Mouse (Mus musculus) forebrain, embryonic 14.5 days (tissue): ENCODE data around the gene Mab21l3. TPM values are rescaled to one million over a fixed set of nuclear protein-coding genes. Genes with fewer than 3 reads are reported as not detected.

Source experiments
- ATAC-seq: fragments of 200-750 bp; cut with Nextera tagmentation; 2 replicates; pipeline ENCODE4 v1.8.0; 2017; ENCODE audit warnings: mild to moderate bottlenecking, moderate library complexity
- DNase-seq: peaks from one replicate; pipeline ENCODE4 v3.0.0-alpha.2; 2015; ENCODE audit warnings: low spot score
- H3K27ac ChIP-seq: fragments of 300-500 bp; sonication (generic); 2 replicates; pipeline ENCODE4 v1.5.1; 2014; ENCODE audit warnings: low read depth, mild to moderate bottlenecking, control low read depth, low read length, moderate library complexity
- H3K27me3 ChIP-seq: fragments of 300-500 bp; sonication (generic); replicated peaks from 2 replicates; pipeline ENCODE4 v1.6.1; 2014; ENCODE audit warnings: low read length, control low read depth, mixed read lengths; ENCODE audit not compliant: control insufficient read depth, insufficient read depth
- H3K36me3 ChIP-seq: fragments of 300-500 bp; sonication (generic); 2 replicates; pipeline ENCODE4 v1.6.1; 2014; ENCODE audit warnings: low read length, control low read depth; ENCODE audit not compliant: control insufficient read depth, insufficient read depth
- H3K4me1 ChIP-seq: fragments of 300-500 bp; sonication (generic); 2 replicates; pipeline ENCODE4 v1.6.1; 2014; ENCODE audit warnings: antibody characterized with exemption, low read length, control low read depth; ENCODE audit not compliant: control insufficient read depth, insufficient read depth
- H3K4me2 ChIP-seq: fragments of 300-500 bp; sonication (generic); 2 replicates; pipeline ENCODE4 v1.6.1; 2014; ENCODE audit warnings: mild to moderate bottlenecking, control low read depth, low read length
- H3K4me3 ChIP-seq: fragments of 300-500 bp; sonication (generic); 2 replicates; pipeline ENCODE4 v1.5.1; 2014; ENCODE audit warnings: low read depth, low read length, control low read depth
- H3K9ac ChIP-seq: fragments of 300-500 bp; sonication (generic); 2 replicates; pipeline ENCODE4 v1.6.1; 2014; ENCODE audit warnings: mild to moderate bottlenecking, low read length, control low read depth, moderate library complexity
- H3K9me3 ChIP-seq: fragments of 300-500 bp; sonication (generic); replicated peaks from 2 replicates; pipeline ENCODE4 v1.6.1; 2016; ENCODE audit warnings: low read length, control low read depth, mixed read lengths; ENCODE audit not compliant: control insufficient read depth
- WGBS: fragments of 180-500 bp; shearing (Covaris S2); extraction: QIAGEN DNeasy Blood & Tissue Kit; methylation state at CpG from one replicate; pipeline ENCODE4 v1.1.7; 2014; 5-methylcytosine and 5-hydroxymethylcytosine counted together
- polyA plus RNA-seq: library from polyadenylated mRNA; unstranded; fragments of >200 nt; fragmentation: Nextera tagmentation; extraction: Ambion mirVana; gene quantifications from 2 replicates; pipeline ENCODE4 v1.2.1, GENCODE M21; 2014

Mab21l3 gene
- polyA plus RNA-seq, 1 experiment from 2014 or later = 0.42 TPM

DNA sequence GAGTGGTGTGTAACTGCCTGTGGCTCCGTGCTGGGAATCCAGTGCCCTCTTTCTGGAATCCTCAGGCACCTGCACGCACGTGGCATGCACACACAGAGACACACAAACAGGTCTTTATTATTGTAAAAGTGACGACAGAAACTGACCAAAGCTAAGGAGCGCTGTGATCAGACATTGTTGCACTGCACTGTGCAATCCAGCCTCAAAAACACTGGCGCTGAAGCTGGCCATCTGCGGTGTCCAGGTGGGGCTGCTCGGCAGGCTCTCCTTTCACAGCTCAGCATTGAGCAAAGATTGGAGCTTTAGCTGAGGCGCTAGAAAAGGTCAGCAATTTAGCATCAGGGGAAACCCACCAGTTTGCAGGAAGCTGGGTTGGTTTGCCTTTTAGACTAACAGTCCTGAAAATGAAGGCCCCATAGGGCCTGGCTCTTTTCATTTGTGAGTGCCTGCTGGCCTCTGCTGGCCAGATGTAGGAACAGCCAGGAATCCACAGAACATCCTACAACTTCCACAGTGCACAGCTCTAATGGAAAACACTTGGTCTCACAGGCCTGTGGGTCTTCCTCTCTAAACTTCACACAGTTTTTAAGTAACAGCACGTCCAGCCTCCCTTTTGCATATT is 36.3 kb downstream of the Mab21l3 start:
- 61% methylated on average over 10 of the region's 10 CpGs for WGBS
- H3K4me2 ChIP-seq = no peak overlapping the region
- ATAC-seq = peak; percentile 90
- H3K27ac ChIP-seq = no peak overlapping the region
- H3K36me3 ChIP-seq = no peaks in the 10 kb centered on the region
- no peaks in the 10 kb centered on the region for H3K9me3 ChIP-seq
- H3K9ac ChIP-seq = no peak overlapping the region
- DNase-seq = peak; percentile 87
- no peaks in the 10 kb centered on the region for H3K4me1 ChIP-seq
- no peak overlapping the region for H3K4me3 ChIP-seq
- no peaks in the 10 kb centered on the region for H3K27me3 ChIP-seq

DNA sequence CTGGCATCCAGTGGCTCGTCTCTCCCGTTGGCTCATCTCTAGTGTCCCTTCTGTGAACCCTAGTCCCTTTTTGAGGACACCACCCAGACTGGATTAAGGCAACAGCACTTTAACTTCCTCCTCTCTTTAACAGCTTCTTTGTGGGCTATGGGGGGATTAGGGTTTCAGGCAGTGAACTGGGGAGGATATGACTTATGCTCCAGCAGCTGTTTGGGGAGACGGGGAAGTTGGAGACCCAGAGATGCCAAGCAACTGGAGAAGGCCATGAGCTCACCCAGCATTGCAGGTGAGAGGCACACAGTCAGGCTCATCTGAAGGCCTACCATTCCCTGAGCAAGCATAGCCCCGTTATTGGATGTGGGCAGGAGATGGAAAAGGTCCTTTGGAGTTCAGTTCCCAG is 36.8 kb downstream of the Mab21l3 start:
- Histone ChIP-seq H3K36me3 (no peaks in the 10 kb centered on the region), H3K27me3 (no peaks in the 10 kb centered on the region), H3K27ac (no peak overlapping the region), H3K4me1 (no peaks in the 10 kb centered on the region), H3K4me3 (no peak overlapping the region), H3K9me3 (no peaks in the 10 kb centered on the region), H3K4me2 (no peak overlapping the region), H3K9ac (no peak overlapping the region)
- ATAC-seq (no peak), DNase-seq (no peak)
- 69% methylated on average over 4 of the region's 4 CpGs for WGBS

DNA sequence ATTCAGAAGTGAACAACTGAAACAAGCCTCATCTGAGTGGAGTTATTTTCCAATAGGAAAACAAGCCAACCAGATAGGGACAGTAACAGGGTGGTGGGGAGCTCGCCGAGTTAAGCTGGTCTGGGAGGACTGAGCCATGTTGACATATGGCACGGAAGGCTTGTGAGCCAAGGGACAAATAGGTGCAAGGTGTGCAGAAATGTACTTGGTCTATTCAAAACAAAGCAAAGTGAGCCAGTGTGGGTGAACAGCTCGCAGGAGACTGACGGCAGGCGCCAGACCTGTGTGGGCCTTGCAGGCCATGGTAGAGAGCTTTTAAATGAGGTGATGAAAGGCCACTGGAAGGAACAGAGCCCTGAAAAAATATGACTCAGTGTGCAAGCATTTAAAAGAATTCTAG is 41.1 kb downstream of the Mab21l3 start:
- H3K27ac ChIP-seq = no peak overlapping the region
- H3K4me1 ChIP-seq = peaks cover 17% of the 10 kb centered on the region
- no peak overlapping the region for H3K4me3 ChIP-seq
- H3K27me3 ChIP-seq = no peaks in the 10 kb centered on the region
- no peaks in the 10 kb centered on the region for H3K9me3 ChIP-seq
- 87% methylated on average over 6 of the region's 6 CpGs for WGBS
- DNase-seq (no peak), ATAC-seq (no peak)
- no peak overlapping the region for H3K9ac ChIP-seq
- no peak overlapping the region for H3K4me2 ChIP-seq
- no peaks in the 10 kb centered on the region for H3K36me3 ChIP-seq

DNA sequence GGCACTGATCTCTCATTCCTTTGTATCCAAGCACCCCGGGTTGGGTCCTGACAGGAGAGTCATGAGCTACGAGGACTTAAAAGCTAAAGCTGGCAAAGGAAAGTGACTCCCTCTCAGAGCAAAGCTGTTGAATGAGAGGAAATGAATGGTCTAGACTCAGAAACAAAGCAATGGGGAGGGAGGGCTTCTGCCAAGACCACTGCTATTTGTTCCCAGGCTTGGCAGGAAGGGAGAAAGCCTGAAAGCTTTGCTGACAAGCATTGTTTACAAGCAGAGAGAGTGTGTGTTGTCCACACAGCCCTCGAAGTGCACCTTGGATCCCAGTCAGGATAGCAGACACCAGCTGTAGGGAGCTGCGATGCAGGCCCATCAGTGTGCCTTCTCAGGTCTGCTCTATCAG is 41.8 kb downstream of the Mab21l3 start:
- H3K9ac ChIP-seq = no peak overlapping the region
- H3K4me2 ChIP-seq = no peak overlapping the region
- no peak overlapping the region for H3K27ac ChIP-seq
- no peaks in the 10 kb centered on the region for H3K9me3 ChIP-seq
- H3K4me3 ChIP-seq = no peak overlapping the region
- H3K4me1 ChIP-seq = peaks cover 17% of the 10 kb centered on the region
- no peaks in the 10 kb centered on the region for H3K36me3 ChIP-seq
- WGBS = 12% methylated on average over 4 of the region's 4 CpGs
- no peaks in the 10 kb centered on the region for H3K27me3 ChIP-seq
- DNase-seq (peak; percentile 83), ATAC-seq (peak; percentile 51)

DNA sequence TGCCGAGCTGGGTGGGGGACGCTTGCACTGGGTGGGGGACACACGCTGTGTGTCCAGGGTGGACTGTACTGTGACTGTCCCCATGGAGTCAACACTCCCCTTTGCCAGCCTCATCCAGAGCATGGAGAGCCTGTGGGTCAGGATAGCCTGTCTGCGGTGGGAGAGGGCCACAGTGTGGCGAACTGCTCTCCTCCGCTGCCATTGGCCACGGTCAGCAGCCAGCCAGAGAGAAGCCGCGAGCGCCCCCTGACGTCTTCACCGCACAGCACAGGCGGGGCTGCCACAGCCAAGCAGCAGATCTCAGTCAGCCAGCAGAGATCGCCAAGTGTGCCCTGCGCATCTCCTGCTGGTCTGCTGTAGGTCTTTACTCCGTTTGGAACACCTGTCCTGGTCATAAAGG is 42.6 kb downstream of the Mab21l3 start:
- Histone ChIP-seq H3K4me3 (no peak overlapping the region), H3K4me1 (peaks cover 17% of the 10 kb centered on the region), H3K27ac (no peak overlapping the region), H3K9me3 (no peaks in the 10 kb centered on the region), H3K9ac (no peak overlapping the region), H3K36me3 (no peaks in the 10 kb centered on the region), H3K27me3 (no peaks in the 10 kb centered on the region), H3K4me2 (0 out of 2 replicates have a peak overlapping the region, but pooled peaks have one; percentile 14)
- 8% methylated on average over 16 of the region's 16 CpGs for WGBS
- ATAC-seq (peak; percentile 89), DNase-seq (peak; percentile 81)

DNA sequence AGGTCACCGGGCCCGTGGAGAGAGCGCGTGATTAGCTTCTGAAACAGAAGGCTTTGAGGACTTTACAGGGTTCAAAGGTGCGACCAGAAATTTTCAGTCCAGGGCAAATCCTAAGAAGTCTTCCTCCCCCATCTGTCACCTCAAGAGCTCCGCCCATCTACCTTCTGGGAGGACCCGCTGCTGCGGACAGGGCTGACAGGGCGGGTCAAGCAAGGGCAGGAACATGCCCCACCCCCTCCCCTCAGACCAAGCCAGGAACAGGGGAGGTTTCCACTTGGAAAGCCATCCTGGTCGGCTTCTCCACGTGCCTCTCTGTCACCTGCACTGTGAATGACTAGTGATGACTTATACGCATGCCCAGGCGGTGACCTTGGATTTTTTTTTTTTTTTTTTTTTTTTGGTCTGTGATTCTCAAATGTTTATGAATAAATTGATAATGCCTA is 43.2 kb downstream of the Mab21l3 start:
- Histone ChIP-seq H3K27me3 (no peaks in the 10 kb centered on the region), H3K4me2 (no peak overlapping the region), H3K9me3 (no peaks in the 10 kb centered on the region), H3K27ac (no peak overlapping the region), H3K4me1 (peaks cover 17% of the 10 kb centered on the region), H3K4me3 (no peak overlapping the region), H3K36me3 (no peaks in the 10 kb centered on the region), H3K9ac (no peak overlapping the region)
- WGBS = 27% methylated on average over 13 of the region's 13 CpGs
- ATAC-seq = peak; percentile 32; the same call in 1 of the 2 replicates
- no peak for DNase-seq

DNA sequence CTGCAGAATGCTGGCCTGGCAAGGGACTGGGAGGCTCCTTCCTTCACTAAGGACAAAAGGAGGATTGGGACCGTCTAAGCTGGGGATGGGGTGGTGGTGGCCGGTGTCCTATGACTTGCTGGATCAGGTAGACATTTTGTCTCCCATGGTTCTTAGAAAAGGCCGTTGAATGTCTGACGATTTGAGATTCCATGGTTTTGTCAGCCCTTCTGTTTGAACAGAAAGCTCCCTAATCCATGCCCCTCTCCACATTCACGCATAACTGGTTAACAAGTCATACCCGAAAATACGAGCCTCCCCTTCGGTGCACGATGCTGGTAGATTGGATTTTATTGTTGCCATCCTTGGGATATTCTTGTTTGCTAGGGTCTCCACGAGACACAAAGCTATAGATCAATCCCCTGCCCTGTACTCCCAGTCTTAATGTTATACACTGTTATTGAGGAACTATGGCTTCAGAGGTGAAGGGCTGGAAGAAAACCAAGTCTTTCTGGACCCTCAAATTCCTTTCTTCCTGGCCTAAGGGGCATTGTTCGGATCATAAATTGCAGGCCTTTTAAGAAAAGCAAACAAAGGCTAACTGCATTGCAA is 43.7 kb downstream of the Mab21l3 start:
- Histone ChIP-seq H3K36me3 (no peaks in the 10 kb centered on the region), H3K4me3 (no peak overlapping the region), H3K27me3 (no peaks in the 10 kb centered on the region), H3K27ac (no peak overlapping the region), H3K4me1 (peaks cover 17% of the 10 kb centered on the region), H3K9ac (no peak overlapping the region), H3K9me3 (no peaks in the 10 kb centered on the region), H3K4me2 (no peak overlapping the region)
- no peak for DNase-seq
- WGBS = 34% methylated on average over 11 of the region's 11 CpGs
- no peak for ATAC-seq

DNA sequence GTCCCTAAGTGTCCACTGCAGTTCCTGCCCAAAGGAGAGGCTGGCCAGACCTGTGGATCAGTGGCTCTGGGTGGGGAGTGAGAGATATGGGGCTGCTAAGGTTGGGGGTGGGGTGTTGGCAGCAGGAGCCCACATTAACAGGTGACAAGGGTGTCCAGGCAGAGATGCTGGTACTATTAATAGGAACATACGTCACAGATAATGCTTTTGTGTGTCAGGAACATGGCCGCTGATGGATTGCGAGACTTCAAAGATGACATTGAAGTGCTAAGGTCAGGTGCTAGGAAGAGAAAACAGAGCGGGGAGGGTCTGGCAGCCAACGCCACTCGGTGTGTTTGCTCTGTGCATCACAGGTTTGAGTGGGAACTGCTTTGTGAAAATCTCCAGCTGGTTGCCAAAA is 44.4 kb downstream of the Mab21l3 start:
- no peak overlapping the region for H3K4me3 ChIP-seq
- H3K9ac ChIP-seq = no peak overlapping the region
- WGBS = 81% methylated on average over 6 of the region's 6 CpGs
- no peaks in the 10 kb centered on the region for H3K36me3 ChIP-seq
- ATAC-seq = no peak
- H3K9me3 ChIP-seq = no peaks in the 10 kb centered on the region
- no peak overlapping the region for H3K4me2 ChIP-seq
- DNase-seq = no peak
- no peak overlapping the region for H3K27ac ChIP-seq
- H3K4me1 ChIP-seq = peaks cover 17% of the 10 kb centered on the region
- no peaks in the 10 kb centered on the region for H3K27me3 ChIP-seq

DNA sequence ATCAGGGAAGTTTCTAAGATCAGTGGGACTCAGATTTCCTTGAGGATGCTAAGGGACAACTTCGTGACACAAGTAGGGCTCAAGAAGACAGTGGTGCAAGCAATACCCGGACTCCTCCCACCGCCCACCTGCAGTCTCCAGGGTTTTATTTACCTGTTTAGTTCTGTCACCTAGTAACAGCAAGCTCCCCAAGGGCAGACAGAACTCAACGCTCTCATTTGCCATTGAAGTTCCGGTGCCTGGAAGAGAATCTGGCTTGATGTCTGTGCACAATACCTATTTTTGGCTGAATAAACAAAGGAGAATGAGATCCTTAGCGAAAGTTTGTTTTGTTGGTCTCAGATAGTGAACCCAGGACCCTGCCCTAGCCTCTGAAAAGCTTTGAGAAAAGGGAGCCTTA is 45.0 kb downstream of the Mab21l3 start:
- WGBS = 77% methylated on average over 6 of the region's 6 CpGs
- H3K4me3 ChIP-seq = no peak overlapping the region
- no peak overlapping the region for H3K4me2 ChIP-seq
- no peaks in the 10 kb centered on the region for H3K36me3 ChIP-seq
- no peak overlapping the region for H3K27ac ChIP-seq
- no peak for ATAC-seq
- H3K4me1 ChIP-seq = peaks cover 17% of the 10 kb centered on the region
- H3K9ac ChIP-seq = no peak overlapping the region
- DNase-seq = no peak
- H3K27me3 ChIP-seq = 0 out of 2 replicates have a peak, but pooled peaks cover 3% of the 10 kb centered on the region
- H3K9me3 ChIP-seq = no peaks in the 10 kb centered on the region
